Mouse (Mus musculus): ENCODE measurements at regions not wholly inside any gene's neighbourhood (a gene's known extent, or its start where the extent isn't known, plus 50 kb on each side); places are given as distances from the start of the nearest gene placed in this dataset.

DNA sequence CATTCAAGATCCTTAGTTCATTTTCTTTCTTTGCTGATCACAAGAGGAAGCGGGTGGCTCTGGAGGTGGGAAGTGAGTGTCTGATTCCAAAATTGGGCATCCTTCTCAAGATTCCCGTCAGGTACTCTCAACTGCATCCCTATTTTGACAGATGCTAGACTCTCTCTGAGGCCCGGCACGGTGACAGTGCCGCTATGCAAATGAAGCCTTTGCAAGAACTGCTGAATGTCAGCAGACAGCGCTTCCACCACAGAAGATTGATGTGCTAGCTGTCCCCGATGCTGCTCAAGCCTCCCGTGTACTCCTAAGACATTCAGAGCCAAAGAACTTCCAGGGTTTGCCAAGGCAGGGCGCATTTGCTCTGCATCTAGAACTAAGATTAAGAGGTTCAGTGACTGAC, 50.9 kb upstream of the Cpne4 start:
- no peak for DNase-seq (ENCODE audit: low spot score in 2 of 2)

DNA sequence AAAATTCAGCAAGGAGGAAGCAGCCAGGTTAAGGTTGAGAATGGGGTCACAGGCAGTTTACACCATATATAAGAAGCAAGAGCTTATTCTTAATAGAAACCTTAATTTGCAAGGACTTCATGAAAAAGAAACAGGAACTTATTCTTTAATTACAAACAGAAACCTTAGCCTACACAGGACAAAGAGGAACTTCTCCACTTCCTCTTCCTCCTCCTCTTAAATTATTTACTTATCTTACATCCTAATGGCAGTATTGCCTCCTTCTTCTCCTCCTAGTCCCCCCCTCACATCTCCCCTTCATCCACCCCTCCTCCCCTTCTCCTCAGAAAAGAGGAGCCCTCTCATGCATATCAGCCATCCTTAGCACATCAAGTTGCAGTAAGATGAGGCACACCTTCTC, 56.4 kb upstream of the Cpne4 start:
- DNase-seq (ENCODE audit: low spot score in 2 of 2), result no peak

DNA sequence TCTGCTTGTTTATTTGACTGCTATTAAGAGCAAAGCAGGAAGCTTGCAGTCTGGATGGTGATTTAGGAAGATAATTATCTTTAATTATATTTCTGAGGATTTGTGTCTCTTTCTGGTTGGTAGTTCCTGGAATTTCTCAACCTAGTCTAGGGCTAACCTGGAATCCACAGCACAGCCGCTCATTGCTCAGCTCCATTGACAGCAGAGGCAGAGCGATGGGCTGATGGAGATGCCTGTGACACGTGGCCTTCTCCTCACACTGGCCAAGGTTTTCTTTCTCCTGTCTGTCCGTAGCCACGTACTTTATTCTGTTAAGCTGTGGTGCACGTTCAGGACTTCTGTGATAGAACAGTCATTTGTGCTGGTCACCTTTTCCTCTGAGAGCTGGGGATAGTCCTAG, 57.7 kb upstream of the Cpne4 start:
- no peak for DNase-seq (ENCODE audit: low spot score in 2 of 2)

DNA sequence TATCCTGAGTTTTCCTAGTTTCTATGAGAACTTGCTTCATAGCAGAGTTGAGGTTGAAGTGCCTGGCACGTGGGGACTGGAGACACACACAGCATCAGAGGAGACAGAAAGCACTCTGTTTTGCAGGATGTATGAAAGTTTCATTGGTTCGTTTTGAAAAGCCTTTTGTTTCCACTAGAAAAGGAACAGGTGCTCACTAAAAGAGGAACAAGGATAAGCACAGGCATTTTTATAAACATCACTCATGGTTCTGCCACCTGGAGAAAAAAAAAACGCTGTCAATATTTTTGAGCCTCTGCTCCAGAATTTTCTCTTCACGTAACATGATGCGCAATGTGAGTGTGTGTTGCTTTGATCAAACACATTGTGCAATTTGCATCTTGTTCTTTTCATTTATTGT, 64.6 kb upstream of the Cpne4 start:
- no peak for DNase-seq (ENCODE audit: low spot score in 2 of 2)

DNA sequence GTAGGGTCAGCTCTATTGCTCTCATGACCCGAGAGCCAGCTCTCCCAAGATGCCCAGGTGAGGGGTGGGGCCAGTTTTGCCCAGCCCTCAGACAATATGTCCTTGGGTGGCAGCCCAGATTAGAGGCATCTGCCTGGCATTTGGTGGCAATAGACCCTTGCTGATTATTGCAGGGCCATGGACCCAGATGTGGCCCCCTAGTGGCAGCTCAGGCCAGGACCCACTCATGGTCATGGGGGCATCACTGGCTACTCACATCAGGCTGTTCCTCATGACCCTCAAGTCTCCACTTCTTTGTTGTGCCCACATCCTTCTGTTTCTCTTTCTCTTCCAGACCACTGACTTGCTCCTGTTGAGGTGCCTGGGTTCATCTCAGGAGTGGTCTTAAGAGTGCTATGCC, 66.4 kb upstream of the Cpne4 start:
- DNase-seq (ENCODE audit: low spot score in 2 of 2), result no peak

DNA sequence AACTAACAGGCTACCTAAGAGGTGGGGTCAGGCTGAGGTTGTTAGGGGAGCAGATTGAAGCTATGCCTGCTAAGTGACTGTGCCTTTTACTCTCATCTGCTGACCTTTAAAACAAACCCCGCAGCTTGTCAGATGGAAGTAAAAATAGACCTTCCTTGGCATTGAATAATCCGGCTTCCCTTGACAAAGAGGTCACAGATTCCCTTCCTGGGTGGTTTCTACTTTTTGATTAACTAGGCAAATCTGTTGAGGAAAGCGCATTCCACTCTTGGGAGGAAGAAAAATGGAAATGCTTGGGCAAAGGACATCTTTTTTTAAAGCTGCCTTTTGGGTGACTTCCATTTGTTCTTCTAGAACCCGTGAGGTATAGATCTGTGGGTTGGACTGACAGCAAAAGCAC, 72.3 kb upstream of the Cpne4 start:
- no peak for DNase-seq (ENCODE audit: low spot score in 2 of 2)

DNA sequence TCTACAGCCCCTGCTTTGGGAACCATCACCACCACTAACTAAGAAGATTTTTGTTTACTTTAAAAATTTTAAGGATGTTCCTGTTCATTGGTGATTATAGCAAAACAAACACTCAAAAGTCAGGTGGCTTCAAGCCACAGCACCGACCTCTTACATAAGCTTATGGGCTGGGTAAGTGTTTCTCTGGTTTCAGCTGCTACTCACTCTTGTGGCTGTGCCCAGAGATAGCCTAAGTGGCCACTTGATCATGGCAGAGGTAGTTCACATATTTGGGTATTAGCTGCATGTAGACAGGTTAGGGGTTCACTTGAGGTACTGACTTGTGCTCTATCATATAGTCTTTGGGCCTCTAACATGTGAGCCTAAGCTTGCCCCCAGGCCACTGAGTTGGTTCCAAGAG, 79.8 kb upstream of the Cpne4 start:
- no peak for DNase-seq (ENCODE audit: low spot score in 2 of 2)

DNA sequence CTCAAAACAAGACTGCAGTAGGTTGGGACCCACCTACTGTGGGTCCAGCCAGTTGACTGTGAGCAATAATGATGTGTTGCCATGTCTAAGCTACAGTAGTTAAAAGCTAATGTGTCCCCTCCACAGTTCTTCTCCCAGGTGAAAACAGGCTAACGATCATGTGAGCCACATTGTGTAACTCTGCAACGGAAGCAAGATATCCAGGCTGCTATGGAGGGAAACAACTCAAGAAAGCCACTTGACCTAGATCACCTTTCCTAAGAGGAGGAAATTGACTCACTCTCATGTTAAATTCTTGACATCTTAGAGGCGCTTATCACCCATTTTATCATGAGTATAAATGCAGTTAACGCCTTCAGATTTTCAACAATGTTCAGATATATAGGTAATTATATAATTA, 83.4 kb upstream of the Cpne4 start:
- DNase-seq (ENCODE audit: low spot score in 2 of 2), result no peak

DNA sequence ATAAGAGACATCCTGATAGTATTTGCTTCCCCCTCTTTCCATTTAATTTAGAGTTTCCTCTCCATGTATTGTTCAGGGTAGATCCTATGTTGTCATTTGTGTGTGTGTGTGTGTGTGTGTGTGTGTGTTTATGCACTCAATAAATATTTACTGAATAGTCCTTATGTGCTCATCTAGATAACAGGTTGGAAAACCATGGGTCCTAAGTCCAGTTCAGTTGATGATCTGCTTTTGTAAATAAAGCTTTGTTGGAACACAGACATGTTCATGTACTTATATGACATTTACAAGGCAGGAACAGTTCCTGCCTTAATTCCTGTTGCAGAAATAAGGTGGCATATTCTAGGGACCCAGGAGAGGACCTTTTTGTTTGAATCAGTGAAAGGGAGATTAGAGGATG, 87.0 kb upstream of the Cpne4 start:
- DNase-seq (ENCODE audit: low spot score in 2 of 2), result no peak

DNA sequence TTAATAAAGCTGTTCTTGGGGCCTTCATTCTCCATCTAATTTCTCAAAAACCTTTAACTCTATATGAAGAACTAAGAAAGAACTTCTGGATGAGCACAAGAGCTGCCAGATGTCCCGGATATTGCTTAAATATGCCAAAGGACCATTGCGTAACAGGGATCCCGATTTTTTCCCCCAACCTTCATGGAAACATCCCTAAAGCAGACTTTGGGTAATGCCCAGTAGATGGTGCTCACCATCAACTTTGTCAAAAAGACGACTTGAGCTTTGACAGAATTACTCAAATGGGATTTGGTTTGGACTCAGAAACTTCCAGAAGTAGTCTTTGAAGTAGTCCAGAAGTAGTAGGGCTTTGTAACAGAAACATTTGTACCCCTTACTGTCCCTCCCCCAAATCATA, 89.5 kb upstream of the Cpne4 start:
- no peak for DNase-seq (ENCODE audit: low spot score in 2 of 2)

DNA sequence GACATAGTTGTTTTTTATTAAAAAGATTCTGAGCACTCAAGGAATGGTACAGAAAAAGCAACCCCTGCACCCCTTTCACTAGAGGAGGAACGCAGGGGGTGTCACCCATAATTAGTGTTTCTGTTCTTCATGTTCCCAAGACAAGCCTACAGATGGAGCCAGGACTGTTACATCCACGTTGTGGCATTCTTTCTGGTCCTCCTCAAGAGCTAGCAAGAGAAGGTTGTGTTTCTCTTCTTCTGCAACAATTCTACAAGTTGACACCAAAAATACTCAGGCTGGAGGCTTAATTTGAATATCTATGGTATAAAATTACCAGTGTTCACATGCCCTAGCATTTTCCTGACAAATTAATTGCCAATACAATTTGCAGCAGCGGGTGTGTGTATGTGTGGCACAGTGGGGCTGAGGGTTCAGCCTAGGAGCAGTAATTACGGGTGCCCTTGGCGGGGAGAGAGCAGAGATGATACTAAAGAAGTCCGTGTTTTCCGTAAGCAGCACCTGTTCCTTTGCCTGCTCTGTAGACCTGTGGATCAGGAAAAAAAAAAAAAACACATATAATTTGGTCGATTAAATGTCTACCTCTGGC, 98.4 kb upstream of the Cpne4 start:
- DNase-seq (ENCODE audit: low spot score in 2 of 2), result no peak

DNA sequence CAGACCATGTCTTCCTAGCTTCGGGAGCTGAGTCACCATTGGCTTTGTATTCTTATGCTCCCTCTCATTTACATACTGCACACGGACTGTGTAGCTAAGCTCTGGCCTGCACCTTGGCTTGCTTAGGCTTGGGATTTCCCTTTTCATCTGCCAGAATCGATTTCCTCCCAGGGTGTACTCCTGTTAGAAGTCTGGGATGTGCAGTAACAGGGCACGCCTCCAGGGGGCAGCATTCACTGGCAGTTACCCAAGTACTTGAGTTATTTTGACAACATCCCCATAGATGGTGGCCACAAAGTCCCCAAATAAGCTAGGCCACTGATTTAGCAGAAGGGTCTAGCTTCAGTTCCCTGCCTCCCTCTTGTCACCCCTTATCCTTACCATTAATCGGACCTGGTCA, 102.2 kb upstream of the Cpne4 start:
- DNase-seq (ENCODE audit: low spot score in 2 of 2), result peak in 1 of 2 experiments; percentile 46

DNA sequence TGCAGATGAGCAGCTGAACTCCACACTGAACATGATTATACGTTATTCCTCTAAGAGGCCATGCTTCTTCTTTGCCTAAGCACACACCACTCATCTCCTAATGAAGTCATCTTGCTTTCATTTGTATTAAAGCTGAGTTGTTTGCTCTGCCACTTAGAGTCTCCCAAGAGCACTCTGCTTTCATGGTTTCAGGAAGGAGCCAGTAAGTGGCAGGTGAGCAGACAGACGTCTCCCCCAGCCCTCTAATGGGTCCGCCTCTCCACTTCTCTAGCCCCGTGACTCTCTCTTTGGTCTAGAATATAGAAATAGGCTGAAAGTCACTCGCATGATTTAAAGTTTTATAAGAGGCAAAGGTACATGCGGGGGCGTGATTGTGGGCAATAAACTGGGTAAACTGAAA, 103.8 kb upstream of the Cpne4 start:
- DNase-seq (ENCODE audit: low spot score in 2 of 2), result no peak

DNA sequence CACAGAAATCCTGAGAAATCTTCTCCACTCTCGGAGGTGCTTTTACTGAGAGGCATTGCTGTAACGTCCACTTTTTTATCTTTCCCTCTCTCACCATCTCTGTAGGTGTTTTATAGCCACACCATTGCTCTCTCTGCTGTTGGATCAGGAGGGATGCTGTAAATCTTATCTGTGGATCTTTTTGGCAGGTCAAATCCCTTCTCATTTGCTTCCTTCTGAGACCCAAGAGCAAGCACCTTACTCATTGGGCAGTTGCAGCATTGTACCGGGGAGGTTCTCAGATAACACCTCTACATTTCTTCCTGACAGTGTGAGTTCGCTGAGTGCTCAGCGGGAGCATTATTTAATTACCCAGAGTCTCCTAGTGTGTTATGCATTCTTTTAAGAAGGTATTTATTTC, 75.5 kb upstream of the Acpp start:
- no peak for DNase-seq (ENCODE audit: low spot score in 2 of 2)

DNA sequence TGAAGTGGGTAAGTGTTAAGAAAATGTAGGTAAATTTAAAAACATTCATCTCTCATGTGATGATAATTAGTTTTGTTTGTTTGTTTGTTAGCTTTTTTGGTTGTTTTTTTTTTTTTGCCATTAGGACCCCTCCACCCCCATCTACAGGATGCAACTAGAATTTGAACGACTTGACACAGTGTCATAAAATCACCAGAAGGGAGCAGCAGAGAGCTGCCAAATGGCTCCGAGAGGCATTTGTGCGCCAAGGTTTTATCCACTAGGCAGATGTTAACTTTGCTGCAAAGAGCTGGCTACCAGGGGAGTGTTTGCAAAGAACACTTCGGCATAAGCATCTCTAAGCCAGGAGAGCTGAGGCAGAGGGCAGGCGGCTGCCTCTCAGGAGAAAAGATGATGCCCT, 72.7 kb upstream of the Acpp start:
- peak; percentile 29 to 58 for DNase-seq (ENCODE audit: low spot score in 2 of 2)

DNA sequence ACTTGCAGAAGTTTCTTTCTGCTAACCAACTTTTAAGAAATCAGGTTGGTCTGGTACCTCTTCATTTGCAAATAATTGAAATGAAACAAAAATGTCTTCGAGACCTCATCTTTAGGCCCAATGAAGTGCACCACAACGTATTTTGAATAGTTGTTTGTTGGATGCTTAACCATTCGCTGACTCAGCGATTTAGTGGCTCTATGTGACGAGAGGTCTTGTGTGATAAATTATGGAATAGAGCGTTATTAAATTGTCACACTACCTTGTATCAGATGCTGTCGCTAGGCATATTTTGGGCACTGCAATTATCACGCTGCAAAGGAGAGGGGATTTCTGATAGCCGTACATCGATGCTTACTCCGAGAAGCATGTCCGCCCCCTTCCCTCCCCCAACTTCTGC, 71.8 kb upstream of the Acpp start:
- no peak for DNase-seq (ENCODE audit: low spot score in 2 of 2)

DNA sequence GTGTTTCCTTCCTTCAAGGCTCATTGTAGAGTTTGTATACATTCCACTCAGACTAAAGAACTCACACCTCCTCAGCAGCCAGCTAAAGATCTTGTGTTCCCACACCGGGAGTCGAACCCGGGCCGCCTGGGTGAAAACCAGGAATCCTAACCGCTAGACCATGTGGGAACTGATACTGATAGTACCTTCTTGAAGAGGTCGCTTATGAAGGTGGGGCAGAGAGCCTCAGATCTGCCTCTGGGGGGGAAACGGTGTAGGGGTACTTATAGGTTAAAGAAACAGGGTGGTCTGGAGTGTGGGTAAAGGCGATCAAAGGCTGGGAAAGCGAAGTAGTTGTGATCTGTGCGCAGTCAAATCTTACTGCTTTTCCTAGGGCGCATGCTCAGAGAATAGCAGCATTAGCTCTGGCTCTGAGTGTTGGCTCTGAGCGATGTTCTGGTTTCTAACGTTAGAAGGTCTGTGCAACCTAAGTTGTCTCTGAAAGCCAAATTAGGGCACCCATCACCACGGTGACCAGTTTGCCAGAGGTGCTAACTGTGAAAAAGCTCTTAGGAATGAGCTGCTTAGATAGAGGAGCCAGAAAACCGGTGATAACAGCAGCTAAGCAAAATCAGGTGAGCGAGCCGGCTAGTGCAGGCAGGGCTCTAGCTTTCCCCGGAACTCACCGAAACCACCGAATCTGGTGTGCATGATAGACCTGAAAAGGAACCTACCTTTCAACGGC, 71.2 kb upstream of the Acpp start:
- peak; percentile 54 to 69 for DNase-seq (ENCODE audit: low spot score in 2 of 2)

DNA sequence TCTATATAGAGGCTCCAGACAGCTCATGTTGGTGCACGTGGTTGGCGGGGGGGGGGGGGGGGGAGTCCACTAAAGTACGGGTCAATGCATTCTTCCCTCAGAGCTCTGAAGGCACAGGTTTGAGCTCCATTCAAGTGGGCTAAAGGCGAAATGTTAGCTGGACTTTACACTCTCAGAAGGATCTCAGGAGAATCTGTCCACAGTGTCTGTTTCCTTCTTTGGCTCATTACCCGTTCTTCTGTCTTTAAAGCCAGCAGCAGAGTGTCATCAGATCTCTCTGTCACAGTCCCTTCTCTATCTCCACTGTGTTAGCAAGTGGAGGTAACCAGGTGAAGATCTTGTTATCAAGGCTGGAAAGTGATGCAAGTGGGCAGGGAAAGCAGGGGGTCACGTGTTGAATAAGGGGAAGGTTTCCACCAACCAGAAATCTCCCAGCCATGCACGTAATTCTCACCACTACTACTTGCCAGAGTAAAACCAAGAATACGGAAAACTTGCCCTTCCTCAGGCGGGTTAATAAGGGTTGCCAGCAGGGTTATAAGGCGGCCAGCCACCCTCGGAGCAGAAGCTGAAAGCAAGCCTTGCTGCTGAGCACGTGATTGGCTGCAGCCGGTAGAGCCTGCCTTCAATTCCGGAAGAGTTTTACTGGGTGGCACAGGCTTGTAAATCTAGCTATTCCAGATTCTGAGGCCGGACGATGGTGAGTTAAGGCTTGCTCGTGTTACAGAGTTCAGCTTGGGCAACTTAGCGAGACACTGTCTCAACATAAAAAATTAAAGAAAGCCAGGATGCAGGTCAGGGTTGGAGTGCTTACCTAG, 70.2 kb upstream of the Acpp start:
- no peak for DNase-seq (ENCODE audit: low spot score in 2 of 2)

DNA sequence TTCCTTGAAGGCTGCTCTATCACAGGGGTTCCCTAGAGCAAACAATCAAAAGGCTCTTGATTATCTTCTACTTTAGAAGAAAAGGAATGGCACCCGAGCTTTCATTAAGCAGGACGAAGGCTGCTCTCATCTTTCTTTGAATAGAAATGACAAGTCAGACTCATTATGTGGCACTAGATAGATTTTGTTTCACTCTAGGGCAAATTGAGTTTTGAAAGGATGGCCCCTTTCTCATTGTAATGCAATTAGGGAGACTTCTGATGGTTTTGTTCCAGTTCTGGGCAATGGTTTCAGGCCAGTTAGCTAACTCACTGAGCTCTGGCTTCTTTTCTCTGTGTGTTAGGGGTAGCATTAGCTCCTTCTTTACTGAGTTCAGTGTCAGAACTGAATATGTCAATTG, 69.5 kb upstream of the Acpp start:
- no peak for DNase-seq (ENCODE audit: low spot score in 2 of 2)

DNA sequence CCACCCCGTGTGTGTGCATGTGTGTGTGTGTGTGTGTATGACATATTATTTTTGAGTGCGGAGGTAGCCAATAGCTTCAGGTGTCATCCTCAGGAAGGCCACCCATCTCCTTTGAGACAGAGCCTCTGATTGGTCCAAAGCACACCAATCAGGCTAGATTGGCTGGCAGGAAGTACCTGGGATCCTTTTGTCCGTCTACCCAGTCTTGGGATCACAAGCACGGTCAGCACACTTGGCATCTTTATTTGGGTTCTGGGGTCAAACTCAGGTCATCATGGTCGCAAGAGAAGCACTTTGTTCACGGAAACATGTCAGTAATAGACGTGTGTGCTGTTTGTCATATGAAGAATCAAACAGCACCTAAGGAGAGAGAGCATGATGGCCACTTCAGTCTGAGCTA, 68.9 kb upstream of the Acpp start:
- no peak for DNase-seq (ENCODE audit: low spot score in 2 of 2)

DNA sequence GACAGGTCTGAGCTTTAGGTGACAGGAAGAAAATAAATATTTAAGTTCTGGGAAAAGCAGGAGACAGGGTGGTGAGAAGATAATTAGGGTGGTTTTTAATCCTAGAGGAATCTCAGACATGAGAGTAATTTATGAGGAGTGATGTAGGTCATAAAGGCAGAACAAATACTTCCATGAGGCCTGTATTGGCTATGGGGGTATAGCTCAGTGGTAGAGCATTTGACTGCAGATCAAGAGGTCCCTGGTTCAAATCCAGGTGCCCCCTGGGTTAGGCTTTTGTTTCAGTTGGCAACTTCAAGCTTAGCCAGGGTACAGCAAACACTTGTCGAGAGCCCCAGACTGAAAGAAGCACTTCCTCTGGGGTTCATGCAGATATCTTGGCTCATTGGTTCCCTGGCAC, 66.3 kb upstream of the Acpp start:
- no peak for DNase-seq (ENCODE audit: low spot score in 2 of 2)

DNA sequence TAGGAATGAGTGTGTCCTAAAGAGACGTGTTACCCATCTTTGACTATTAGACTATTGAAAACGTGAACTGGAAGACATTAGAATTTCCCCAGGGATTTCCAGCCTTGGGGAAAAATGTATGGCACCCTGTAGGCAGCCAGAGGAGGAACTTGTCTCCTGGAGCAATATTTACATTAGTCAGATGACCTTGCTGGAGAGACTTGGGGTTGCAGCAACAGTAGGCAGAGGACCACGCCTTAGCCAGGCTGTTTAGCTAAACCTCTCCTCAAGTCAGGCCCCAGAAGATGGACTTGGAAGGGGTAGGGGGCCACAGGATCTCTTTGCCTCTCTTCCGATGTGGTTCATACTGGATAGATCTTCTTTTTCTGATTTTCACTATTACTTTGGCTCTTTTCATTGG, 64.1 kb upstream of the Acpp start:
- no peak for DNase-seq (ENCODE audit: low spot score in 2 of 2)

DNA sequence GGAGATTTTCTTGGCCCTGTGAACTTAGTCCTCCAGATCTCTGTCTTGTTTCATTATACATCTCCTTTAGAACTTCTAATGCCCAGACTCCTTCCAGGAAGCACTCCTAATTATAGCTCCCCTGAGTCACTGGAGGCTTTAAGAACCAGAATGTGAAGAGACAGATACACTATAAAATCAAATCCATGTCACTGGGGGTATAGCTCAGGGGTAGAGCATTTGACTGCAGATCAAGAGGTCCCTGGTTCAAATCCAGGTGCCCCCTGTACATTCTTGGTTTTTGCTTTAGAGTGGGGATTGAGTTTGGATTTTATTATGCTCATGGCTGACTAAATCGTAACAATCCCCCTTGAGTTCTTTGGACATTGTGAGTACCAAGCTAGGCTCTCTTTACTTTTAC, 62.4 kb upstream of the Acpp start:
- DNase-seq (ENCODE audit: low spot score in 2 of 2), result no peak
